Mouse (Mus musculus): Measurements from ENCODE around the gene Tspan11.
A peak's percentile ranks its signal among the peaks of the same experiment; 100 is the strongest.

Gene Tspan11

DNA sequence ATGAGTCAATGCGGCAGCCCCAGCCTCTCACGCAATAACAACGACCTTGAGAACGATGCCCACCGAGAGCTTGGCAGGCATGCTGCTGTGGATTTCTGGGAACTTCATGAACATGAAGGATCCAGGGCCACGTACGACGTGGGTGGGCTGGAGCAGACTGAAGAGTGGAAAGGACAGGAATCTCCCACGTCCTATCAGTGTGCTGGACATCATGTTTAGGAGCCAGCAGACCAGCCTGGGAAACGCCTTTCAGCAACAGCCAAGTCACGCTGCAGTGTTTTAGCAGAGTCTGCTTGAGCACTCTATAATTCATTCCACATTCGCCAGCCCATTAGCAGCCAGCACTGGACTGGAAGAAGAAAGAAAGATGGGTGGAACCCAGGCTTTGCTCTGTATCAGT lies 10.4 kb upstream of the Tspan11 start:
- DNase-seq (ENCODE audit: low read depth, low spot score), result no peak

DNA sequence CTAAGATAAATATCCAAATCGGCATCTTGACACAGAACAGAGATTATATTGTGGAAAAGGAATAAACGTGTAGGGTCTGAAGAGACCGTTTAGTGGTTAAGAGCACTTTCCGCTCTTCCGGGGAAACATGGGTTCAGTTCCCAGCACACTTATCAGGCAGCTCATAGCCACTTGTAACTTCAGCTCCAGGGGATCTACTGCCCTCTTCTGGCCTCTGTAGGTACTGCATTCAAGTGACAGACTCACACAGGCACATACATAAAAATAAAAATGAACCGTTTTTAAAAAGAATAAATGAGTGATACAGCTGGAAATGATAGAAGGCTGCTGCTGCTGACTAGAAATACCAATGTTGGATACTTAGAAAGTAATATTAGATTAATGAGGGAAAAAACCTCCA lies 7.9 kb upstream of the Tspan11 start:
- DNase-seq (ENCODE audit: low read depth, low spot score), result no peak

DNA sequence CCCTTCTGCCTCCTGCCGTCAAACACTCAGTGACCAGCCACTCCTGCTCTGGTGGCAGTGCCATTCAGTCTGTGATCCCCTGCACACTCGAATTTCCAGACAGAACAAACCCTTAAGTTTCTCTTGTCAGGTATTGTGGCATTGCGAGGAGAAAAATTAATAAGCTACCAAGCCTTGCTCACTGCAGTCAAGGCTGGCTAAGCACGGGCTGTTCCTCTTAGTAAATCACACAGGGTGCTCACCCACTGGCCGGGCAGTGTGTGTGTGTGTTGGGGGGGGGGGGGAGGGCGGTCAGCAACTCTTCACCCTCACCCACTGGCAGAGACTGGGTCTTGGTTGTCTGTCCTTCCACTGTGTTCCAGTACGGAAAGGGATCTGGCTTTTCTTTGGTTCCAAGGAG lies 473 bp upstream of the Tspan11 start:
- no peak for DNase-seq (ENCODE audit: low read depth, low spot score)

DNA sequence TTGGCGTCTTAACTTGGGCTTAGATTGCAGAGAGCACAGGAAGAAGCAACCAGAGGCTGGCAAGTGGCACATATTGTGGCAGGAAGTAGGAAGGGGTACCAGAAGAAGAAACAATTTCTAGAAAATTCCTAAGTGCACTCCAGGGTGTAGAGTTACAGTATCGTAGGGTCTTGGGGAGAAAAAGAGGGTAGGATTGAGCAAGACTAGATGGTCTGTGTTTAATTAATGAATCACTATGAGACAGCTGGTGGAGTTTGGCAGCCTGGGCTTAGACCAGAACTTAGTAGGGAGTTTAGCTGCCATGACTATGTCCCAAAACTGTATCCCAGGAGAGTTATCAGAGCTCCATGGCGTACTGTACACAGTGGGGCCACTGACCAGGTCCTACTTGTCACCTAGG lies 1.2 kb downstream of the Tspan11 start:
- DNase-seq (ENCODE audit: low read depth, low spot score), result no peak

DNA sequence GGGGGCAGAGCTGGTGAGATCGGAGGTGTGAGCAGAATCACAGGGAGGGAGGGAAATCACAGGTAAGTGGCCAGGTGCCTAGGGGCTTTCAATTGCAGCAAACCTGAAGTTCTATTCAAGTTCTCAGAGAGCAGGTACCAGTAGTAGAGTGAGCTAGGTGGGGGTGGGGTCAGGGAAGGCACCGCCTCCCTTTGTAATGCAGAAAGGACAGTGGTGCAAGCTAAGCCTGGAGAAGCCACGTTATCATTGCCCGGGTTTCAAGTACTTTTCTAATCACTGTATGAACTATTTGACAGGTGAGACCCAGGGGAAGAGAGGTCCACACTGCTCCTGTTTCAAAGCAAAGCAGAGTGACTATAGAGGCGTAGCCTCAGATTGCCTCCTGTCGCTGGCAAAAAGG lies 6.2 kb downstream of the Tspan11 start:
- DNase-seq (ENCODE audit: low read depth, low spot score), result no peak

DNA sequence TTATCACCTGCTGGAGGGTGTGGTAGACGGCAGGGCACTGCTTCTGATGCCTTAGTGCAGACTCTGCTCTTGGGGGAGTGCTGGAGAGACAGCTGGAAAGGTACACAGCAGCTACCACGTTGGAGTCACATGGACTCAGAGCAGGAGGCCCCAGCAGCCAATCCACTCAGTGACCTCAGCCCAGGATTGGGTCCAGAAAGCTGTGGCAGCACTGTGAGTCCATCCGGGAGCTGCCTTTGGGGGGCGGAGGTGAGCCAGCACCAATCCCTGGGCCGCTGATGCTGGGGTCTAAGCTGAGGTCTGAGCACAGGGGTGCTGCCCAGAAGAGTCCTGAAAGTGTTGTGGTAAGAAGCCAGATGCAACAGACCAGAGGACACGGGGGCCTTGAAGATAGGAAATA lies 7.6 kb downstream of the Tspan11 start:
- DNase-seq (ENCODE audit: low read depth, low spot score), result no peak

DNA sequence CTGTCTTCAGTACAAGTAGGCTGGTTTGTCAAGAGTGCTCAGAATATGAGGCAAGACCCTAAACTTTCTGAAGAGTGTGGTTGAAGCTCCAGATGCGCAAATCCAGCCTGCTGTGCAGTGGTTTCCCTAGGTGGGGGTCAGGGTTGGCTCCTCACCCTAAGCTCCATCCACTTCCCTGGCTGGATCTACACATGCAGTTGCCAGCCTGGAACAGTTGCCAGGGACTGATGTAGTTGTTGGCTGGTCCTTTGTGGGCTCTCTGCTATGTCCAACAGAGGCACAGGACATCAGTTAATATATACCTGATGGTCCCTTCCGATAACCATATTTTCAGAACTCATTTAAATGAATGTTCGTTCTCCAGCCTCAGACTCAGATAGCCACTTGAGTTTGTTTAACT lies 9.0 kb downstream of the Tspan11 start:
- DNase-seq (ENCODE audit: low read depth, low spot score), result no peak

DNA sequence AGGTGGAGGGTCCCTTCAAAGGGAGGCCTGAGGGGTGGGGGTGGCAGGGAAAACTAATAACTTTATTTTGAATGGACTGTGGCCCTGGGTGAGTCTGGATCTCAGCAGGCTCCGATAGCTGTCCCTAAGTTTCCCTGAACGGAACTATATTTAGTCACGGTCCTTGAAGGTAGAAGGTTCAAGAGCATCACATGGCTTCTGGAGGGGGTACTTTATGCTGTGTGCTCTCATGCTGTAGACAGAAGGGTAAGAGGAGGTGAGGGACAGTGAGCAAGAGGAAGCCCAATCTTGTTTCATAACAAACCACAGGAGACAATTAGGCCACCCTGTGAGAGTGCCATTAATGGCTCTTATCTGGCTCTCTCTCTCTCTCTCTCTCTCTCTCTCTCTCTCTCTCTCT lies 10.0 kb downstream of the Tspan11 start:
- no peak for DNase-seq (ENCODE audit: low read depth, low spot score)

DNA sequence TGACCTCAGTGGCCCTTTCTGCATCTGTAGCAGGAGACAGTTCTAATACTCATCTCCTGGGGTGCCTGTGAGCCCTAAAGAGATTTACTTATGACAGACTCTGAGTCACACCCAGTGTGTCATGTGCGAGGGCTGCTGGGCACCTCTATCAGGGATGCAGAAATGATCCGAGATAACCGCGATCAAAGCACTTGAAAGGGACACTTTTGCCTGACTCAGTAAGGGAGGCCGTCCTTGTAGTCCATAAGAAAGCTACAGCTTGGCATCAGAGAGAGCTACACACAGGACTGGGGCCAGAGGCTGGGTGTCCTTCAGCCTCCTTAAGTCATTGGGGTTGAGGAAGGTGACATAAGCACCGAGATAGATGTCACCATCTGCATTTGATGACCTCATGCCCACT lies 12.7 kb downstream of the Tspan11 start:
- DNase-seq (ENCODE audit: low read depth, low spot score), result no peak

DNA sequence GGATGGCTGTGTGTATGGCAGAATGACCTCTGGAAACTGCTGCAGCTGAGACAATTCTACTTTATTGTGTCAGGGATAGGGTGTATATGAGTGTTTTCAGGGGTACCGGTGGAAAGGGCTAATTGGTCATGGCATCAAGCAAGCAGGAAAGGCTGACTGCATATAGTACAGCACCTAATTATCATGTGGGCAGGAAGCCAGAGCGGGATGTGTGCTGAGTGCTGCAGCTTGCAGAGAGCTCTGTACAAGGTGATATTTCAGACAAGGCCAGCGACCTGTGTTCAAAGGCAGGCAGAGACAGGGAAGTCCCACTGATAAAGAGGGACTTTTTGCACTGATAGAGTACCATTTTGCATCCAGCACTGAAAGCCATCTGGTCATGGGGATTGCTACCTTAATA lies 13.9 kb downstream of the Tspan11 start:
- no peak for DNase-seq (ENCODE audit: low read depth, low spot score)

DNA sequence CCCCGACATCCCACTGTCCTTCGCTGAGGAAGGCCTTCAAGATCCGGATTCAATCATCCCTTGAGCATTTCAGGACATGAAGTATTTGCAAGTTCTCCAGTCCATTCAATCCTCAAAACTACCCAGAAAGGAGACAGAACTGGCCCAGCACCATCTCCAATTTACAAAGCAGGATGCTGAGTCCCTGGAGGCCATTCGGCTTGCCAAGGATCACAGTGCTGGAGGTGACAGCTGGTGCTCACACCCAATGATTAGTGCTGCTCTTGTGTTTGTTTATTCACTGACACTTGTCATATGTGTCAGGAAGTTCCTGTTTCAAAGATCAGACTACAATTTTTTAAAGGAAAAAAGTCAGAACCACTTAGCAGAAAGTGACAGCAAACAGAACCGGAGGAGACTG lies 14.3 kb downstream of the Tspan11 start:
- no peak for DNase-seq (ENCODE audit: low read depth, low spot score)

DNA sequence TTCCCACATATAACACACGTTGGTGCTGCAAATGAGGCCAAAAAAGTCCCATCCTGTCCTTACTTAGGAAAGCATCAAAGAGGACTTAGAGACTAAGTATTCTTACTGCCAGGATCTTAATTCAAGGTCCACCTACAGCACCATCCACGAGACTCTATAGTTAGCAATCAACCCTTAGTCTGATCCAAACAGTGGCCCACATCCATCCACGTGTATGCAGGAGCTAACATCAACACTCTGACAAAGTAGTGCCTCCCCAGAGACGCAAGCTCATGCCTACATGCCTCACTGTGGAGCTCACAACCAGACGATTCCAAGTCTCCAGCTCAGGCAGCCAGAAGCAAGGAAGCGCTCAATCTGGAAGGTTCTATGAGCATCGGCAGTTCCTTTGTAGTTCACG lies 15.2 kb downstream of the Tspan11 start:
- DNase-seq (ENCODE audit: low read depth, low spot score), result peak; percentile 88

DNA sequence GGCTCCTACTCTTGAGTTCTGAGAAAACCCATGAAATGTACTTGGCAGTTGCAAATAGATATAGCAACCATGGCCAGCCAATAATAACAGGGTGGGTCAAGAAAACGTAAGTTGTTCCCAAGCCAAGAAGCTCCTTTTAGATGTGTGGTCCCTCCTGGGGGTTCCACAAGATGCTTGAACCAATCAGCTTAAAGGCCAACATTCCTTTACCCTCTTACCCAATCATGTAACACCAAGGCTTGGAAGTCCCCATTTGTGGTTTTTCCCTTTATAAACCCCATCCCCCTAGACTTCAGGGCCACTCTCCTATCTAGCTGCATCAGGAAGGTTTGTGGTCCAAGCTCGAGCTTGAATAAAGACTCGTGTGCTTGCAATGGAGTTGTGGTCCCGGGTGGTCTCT lies 23.2 kb downstream of the Tspan11 start:
- no peak for DNase-seq (ENCODE audit: low read depth, low spot score)

DNA sequence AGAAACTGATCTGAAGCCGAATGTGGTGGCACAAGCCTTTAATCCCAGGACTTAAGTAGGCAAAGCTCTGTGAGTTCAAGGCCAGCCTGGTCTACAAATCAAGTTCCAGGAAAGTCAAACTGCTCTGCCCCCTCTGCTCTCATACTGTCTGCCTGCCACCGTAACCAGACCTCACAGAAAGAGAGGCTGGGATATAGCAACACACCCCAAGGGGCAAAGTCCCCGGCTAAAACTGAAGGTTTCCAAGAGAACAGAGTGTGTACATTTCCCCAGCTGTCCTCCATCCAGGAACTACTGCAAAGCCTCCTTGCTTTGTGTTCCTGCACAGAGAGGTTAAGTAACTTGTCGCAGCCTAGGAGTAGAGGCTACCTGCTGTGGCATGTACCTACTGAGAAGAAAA lies 24.3 kb downstream of the Tspan11 start:
- DNase-seq (ENCODE audit: low read depth, low spot score), result no peak

DNA sequence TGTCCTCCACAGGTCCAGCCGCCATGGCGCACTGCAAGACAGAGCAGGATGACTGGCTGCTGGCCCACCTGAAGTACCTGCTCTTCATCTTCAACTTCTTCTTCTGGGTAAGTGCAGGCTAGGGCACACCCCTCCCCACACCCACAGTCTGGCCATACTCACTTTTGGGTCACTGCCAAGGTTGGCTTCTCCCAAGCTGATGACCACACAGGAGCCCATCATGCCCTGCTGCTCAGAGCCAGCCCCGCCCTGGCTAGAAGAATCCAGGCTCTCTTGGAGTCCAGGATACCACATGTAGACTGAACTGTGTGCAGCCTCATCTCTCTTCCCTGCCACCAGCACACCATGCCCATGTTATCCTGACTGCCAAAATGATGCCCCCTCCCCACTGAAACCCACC lies 25.5 kb downstream of the Tspan11 start:
- DNase-seq (ENCODE audit: low read depth, low spot score), result no peak

DNA sequence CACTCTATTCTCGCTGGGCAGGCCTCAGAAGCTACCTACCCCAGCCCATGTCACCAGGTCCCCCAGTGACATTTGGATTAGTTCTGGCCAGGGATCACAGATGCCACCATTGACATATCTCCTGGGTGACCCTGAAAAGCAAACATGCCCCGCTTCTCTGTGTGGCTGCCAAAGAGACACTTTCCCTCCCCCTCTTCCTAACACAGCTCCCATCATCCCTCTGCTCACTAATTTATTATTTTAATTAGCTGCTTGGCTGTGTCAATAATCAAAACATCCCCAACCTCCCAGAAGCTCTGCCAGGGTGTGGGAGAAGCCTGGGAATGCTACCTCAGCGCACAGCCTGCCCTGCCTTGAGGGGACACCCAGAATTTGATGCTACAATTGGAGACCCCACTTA lies 29.6 kb downstream of the Tspan11 start:
- DNase-seq (ENCODE audit: low read depth, low spot score), result no peak

DNA sequence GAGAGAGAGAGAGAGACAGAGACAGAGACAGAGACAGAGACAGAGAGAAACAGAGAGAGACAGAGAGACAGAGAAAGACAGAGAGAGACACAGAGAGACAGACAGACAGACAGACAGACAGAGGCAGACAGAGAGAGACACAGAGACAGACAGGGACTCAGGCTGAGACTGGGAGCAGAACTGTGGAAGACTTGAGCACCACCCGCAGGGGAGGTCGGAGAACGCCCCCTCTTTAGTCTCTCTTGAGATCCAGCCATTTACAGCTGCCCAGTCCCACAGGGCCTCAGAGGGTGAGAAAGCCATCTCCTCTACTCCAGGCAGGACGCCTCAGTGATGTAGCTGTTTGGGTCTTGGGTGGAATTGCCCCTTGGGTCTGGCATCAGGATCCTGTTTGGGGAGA lies 30.3 kb downstream of the Tspan11 start:
- DNase-seq (ENCODE audit: low read depth, low spot score), result no peak

DNA sequence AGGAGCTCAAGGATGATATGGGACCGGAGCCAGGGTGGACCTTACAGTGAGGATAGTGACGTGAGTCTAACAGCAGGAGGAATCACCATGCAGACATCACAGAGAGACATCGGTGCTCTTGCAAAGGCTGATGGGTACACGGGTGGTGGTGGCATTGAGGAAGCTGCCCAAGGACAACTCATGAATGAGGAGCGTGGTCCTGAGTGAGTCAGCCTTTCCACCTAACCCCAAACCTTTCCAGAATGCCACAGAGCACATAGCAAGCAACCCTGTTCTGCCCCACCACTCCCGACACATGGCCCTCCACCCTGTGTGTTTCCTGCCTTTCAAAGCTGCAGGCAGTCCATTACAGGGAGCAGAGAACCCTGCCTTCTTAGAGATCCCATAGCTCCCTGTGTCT lies 32.1 kb downstream of the Tspan11 start:
- DNase-seq (ENCODE audit: low read depth, low spot score), result no peak

DNA sequence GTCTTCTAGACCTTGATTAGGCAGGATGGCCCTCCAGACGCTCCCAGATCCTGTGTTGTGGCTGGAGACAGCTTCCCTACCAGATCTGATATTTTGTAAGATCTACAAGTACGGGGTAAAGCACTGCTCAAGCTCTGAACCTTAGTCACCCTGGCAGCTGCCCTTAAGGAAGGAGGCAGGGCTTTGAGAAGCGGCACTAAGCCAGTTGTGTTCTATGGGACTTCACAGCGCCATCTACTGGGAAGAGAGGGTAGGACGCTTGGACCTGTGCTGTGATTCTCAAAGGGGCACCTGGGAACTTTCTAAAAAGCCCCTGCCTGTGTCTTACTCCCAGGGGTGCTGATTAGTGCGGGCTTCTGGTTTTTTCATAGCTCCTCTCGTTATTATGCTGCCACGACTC lies 33.3 kb downstream of the Tspan11 start:
- DNase-seq (ENCODE audit: low read depth, low spot score), result no peak

DNA sequence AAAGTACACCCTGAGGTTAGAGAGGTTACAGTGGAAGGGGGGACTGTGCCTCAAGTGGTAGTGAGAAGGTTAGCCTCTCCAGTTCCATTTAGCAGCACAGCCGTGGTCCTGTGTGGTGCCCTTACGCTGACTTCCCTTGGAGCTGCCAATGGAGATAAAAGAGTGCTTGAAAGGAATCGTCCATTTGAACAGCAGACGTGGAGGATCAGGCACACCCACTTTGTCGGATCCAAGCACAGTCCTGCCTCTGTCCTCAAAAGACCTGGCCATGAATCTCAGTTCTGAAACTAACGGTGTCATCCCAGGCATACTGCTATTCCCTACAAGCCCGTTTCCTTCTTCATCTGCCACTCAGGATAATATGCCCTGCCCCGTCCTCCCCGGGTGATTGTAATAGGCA lies 34.6 kb downstream of the Tspan11 start:
- no peak for DNase-seq (ENCODE audit: low read depth, low spot score)

DNA sequence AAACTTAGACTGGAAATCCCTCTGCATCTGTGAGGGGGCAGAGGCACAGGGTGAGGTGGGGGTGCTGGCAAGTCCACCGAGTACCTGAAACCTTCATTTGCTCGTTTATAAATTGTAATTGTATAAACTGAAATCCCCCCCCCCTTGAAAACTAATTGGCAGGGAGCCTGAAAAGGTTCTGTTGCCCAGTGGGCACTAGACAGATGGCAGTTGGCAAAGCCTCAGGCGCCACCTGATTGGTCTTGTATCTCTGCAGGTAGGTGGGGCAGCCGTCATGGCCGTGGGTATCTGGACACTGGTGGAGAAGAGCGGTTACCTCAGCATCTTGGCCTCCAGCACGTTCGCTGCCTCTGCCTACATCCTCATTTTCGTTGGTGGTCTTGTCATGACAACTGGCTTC lies 35.9 kb downstream of the Tspan11 start:
- no peak for DNase-seq (ENCODE audit: low read depth, low spot score)

DNA sequence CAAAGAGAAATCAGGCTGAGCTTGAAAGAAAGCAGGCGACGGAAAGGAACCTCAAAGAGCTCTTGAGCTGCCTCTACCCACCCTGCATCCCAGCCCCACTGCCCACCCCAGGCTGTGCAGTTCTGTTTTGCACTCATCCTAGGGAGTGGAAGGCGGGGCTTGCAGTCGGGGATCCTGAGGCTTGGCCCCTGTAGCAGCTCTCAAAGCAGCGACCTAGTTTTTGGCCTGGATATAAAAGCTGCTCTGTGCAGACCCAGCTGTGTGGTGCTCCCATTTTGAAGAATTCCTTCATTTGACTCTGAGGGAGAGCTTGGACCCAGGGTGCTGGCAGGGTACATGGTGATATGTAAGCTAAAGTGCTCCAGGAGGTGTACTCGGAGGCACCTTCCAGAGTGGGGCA lies 37.4 kb downstream of the Tspan11 start:
- DNase-seq (ENCODE audit: low read depth, low spot score), result no peak

DNA sequence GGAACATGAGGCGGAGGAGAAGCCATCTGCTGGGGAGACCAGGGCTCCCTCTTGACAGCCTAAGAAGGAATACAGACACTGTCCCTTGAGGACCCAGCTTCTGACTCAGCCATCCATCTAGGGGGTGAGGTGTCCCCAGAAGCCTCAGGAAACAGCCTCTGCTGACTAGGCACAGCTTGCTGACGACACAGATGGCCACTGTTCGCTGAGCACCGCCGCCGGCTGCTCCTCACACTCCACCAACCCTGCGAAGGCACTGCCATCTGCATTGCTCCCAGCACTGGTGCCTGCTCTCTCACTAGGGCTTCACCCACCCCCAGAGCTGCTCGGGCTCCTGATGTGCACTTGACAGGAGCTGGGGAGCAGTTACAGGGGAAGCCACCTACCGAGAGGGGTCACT lies 38.5 kb downstream of the Tspan11 start:
- DNase-seq (ENCODE audit: low read depth, low spot score), result peak; percentile 77

DNA sequence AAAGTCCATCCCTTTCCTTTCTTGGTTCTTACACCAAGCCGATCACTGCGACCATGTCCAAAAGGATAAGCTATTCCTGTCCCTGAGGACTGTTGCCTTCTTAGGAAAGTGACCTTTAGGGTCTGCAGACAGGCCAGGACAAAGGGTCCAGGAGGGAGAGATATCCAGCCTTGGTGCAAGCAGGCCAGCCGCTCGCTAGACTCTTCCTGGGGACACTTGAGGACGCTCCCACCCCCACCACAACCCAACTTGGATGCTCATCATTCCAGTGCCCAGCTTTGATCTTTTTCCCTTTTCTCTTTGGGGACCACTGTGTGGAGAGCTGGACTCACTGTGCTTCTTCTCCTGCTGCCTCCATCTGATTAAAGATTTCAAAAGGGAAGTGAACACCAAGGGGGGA lies 41.3 kb downstream of the Tspan11 start:
- DNase-seq (ENCODE audit: low read depth, low spot score), result no peak

DNA sequence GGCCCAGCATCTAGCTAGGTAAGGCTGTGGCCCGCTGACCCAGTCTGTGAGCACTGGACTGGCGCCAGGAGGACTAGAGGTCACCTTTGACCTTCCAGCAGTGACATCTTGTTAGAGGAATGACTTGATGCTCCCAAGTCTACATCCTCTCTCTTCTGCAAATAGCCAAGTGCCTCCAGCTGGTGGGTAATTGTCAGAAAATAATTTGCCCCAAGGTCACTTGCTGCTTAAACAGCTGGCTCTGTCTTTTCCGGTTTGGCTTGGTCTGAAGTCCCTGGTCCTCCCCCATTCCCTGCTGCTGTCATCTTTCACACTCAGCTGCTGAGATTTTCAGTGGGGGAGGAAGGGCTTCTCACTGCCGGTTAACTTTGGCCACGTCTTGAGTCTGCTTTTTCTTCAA lies 45.3 kb downstream of the Tspan11 start:
- no peak for DNase-seq (ENCODE audit: low read depth, low spot score)

All from telencephalon, adult 2 months (tissue).